Mouse (Mus musculus): ENCODE measurements around the gene Mab21l2. TPM values are rescaled to one million over a fixed set of nuclear protein-coding genes. Genes with fewer than 3 reads are reported as not detected.

Mab21l2 gene
- polyA plus RNA-seq, 1 experiment from 2014 or later: 190 TPM

DNA sequence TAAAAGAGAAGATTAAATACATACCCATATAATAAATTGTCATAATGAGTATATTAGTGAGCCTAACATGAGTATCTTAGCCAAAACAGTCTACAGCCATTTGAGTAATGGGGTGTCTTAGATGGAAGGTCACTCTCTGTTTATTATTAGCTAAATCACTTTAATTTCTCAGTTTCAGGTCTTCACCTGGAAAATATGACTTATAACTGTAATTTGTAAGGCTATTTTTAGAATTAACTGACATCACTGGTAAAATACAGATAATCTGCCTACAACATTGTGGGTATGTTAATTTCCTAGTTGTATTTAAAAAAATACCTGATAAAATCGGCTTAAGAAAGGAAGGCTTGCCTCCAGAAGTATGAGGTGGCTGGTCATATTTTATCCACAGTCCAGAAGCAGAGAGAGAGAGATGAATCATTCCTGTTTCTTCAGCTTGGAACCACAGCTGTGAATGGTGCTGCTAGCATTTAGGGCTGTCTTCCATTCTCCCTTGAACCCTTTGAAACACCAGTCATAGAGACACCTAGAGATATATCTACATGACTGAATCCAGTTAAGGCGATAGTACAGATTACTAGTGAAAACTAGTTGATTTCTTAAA lies 29.8 kb downstream of the Mab21l2 start:
- Histone ChIP-seq H3K9ac (ENCODE audit: low read depth, low read length) (no peak overlapping the region), H3K4me3 (ENCODE audit: low read length) (no peak overlapping the region)
- WGBS: 88% methylated on average over 2 of the region's 2 CpGs

DNA sequence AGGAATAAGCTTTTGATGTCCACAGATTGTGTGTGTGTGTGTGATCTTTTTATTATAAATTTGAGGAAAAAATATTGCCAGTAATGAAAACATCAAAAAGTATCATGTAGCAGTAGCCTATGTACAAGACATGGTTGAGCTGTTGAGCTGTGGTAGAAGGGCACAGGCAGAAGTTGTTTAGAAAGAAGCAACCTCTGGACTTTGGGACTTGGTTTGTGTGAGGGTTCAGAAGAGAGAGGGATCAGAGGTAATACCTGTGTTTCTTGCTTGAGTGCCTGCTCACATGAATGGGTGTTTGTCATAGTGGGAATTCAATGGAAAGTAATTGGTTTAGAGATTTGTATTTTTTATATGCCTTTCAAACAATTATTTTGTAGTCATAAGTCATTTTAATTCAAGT lies 47.8 kb downstream of the Mab21l2 start:
- no peak for ATAC-seq
- no peaks in the 10 kb centered on the region for H3K4me1 ChIP-seq (ENCODE audit: control insufficient read depth, insufficient read depth, low read depth, low read length)
- H3K9me3 ChIP-seq (ENCODE audit: control insufficient read depth, low read length): no peaks in the 10 kb centered on the region
- H3K27ac ChIP-seq (ENCODE audit: low read depth, low read length): no peak overlapping the region
- no peak overlapping the region for H3K4me3 ChIP-seq (ENCODE audit: low read length)
- no peak overlapping the region for H3K4me2 ChIP-seq (ENCODE audit: low read length)
- no peaks in the 10 kb centered on the region for H3K27me3 ChIP-seq (replicated peaks; ENCODE audit: control insufficient read depth, insufficient read depth, low read length)
- no peak overlapping the region for H3K9ac ChIP-seq (ENCODE audit: low read depth, low read length)
- no peaks in the 10 kb centered on the region for H3K36me3 ChIP-seq (ENCODE audit: control insufficient read depth, insufficient read depth, low read length)

More for the DNA sequence above, 29.8 kb downstream of the Mab21l2 start:
- no peak for ATAC-seq
- Histone ChIP-seq H3K27ac (ENCODE audit: low read depth, low read length) (no peak overlapping the region), H3K4me2 (ENCODE audit: low read length) (no peak overlapping the region), H3K36me3 (ENCODE audit: control insufficient read depth, insufficient read depth, low read length) (no peaks in the 10 kb centered on the region), H3K4me1 (ENCODE audit: control insufficient read depth, insufficient read depth, low read depth, low read length) (no peaks in the 10 kb centered on the region), H3K9me3 (ENCODE audit: control insufficient read depth, low read length) (no peaks in the 10 kb centered on the region), H3K27me3 (replicated peaks; ENCODE audit: control insufficient read depth, insufficient read depth, low read length) (no peaks in the 10 kb centered on the region)
